Mouse (Mus musculus) CH12.LX (cell line): ENCODE data around the gene Pot1b.

Experiments used
- CTCF ChIP-seq, 2 experiments: IDR thresholded peaks in 1 of 2; conservative IDR thresholded peaks in 1 of 2; 2 replicates each; pipeline ENCODE4 v1.5.1; 2011 to 2012; ENCODE audit warnings: low read depth in 2 of 2, low read length in 2 of 2, improper control_type of control experiment in 1 of 2, inconsistent platforms in 1 of 2, mild to moderate bottlenecking in 1 of 2, moderate library complexity in 1 of 2
- ETS1 ChIP-seq: conservative IDR thresholded peaks from 2 replicates; pipeline ENCODE4 v1.6.1; 2012; ENCODE audit warnings: low read depth, mild to moderate bottlenecking, inconsistent platforms, low read length, improper control_type of control experiment, moderate library complexity
- TBP ChIP-seq: conservative IDR thresholded peaks from 2 replicates; pipeline ENCODE4 v1.6.1; 2011; ENCODE audit warnings: low read depth, low read length, improper control_type of control experiment
- USF1 ChIP-seq: IDR thresholded peaks from 2 replicates; pipeline ENCODE4 v1.6.1; 2014; ENCODE audit warnings: low read depth, mild to moderate bottlenecking, inconsistent platforms, low read length, improper control_type of control experiment
- ZC3H11A ChIP-seq: IDR thresholded peaks from 2 replicates; pipeline ENCODE4 v1.6.1; 2012; ENCODE audit warnings: low read depth, mild to moderate bottlenecking, inconsistent platforms, low read length, improper control_type of control experiment

- TF ChIP-seq CTCF (conservative IDR thresholded peaks at IDR 0.05 in 1 of 2, IDR thresholded peaks at IDR 0.05 in 1 of 2; ENCODE audit: low read depth in 2 of 2, low read length in 2 of 2) (no peak), TBP (no peak), ETS1 (no peak), USF1 (no peak), ZC3H11A (no peak)
Measured at GRCm38 (mm10) chr17:55736675-55737074, 24.2 kb upstream of the Pot1b start.
